Mouse (Mus musculus): ENCODE measurements around the gene Asb1. TPM values are rescaled to one million over a fixed set of nuclear protein-coding genes. Genes with fewer than 3 reads are reported as not detected.

The Asb1 gene
- total RNA-seq, 1 experiment, result 12.2 TPM

GRCm38 (mm10) chr1:91597611-91598010 is 57.3 kb downstream of the Asb1 start:
- no peak for DNase-seq (ENCODE audit: low read depth, low spot score)
- Histone ChIP-seq H3K9ac (ENCODE audit: insufficient read depth, low read depth, low read length, poor library complexity, severe bottlenecking) (no peak overlapping the region), H3K27ac (ENCODE audit: insufficient read depth, low read depth, low read length, poor library complexity, severe bottlenecking) (no peak overlapping the region), H3K4me3 (ENCODE audit: insufficient read depth in 1 of 2, low read depth in 1 of 2, low read length in 2 of 2, poor library complexity in 1 of 2, severe bottlenecking in 1 of 2) (no peak overlapping the region), H3K4me1 (ENCODE audit: control insufficient read depth in 2 of 2, insufficient read depth in 2 of 2, low read length in 2 of 2, poor library complexity in 1 of 2) (peaks cover 0 to 4% of the 10 kb centered on the region in 2 experiments; a peak in 1 of 4 replicates), H3K9me3 (ENCODE audit: control insufficient read depth, insufficient read depth, low read depth, low read length) (no peaks in the 10 kb centered on the region), H3K36me3 (ENCODE audit: control insufficient read depth, insufficient read depth, low read length, poor library complexity, severe bottlenecking) (no peaks in the 10 kb centered on the region)
- in situ Hi-C loops (cut with MboI; ENCODE audit: low sequenced_read_pairs in 2 of 2, unreplicated experiment in 2 of 2), result no loop called here
- TF ChIP-seq ZC3H11A (IDR thresholded peaks at IDR 0.05; ENCODE audit: borderline replicate concordance, low read depth, low read length) (no peak), HCFC1 (IDR thresholded peaks at IDR 0.05; ENCODE audit: borderline replicate concordance, insufficient read depth, low read length) (no peak), MAFK (IDR thresholded peaks at IDR 0.05; ENCODE audit: insufficient read depth, low read depth, low read length) (no peak), ZNF384 (IDR thresholded peaks at IDR 0.05; ENCODE audit: low read depth, low read length) (no peak), CHD2 (IDR thresholded peaks at IDR 0.05; ENCODE audit: low read depth, low read length) (no peak)

GRCm38 (mm10) chr1:91600671-91601361 is 60.5 kb downstream of the Asb1 start:
- Histone ChIP-seq H3K9me3 (ENCODE audit: control insufficient read depth, insufficient read depth, low read depth, low read length) (no peaks in the 10 kb centered on the region), H3K4me1 (ENCODE audit: control insufficient read depth in 2 of 2, insufficient read depth in 2 of 2, low read length in 2 of 2, poor library complexity in 1 of 2) (peaks cover 0 to 4% of the 10 kb centered on the region in 2 experiments; a peak in 1 of 4 replicates), H3K36me3 (ENCODE audit: control insufficient read depth, insufficient read depth, low read length, poor library complexity, severe bottlenecking) (no peaks in the 10 kb centered on the region), H3K9ac (ENCODE audit: insufficient read depth, low read depth, low read length, poor library complexity, severe bottlenecking) (no peak overlapping the region), H3K4me3 (ENCODE audit: insufficient read depth in 1 of 2, low read depth in 1 of 2, low read length in 2 of 2, poor library complexity in 1 of 2, severe bottlenecking in 1 of 2) (no peak overlapping the region), H3K27ac (ENCODE audit: insufficient read depth, low read depth, low read length, poor library complexity, severe bottlenecking) (no peak overlapping the region)
- TF ChIP-seq ZC3H11A (IDR thresholded peaks at IDR 0.05; ENCODE audit: borderline replicate concordance, low read depth, low read length), result no peak
- TF ChIP-seq HCFC1 (IDR thresholded peaks at IDR 0.05; ENCODE audit: borderline replicate concordance, insufficient read depth, low read length), result no peak
- TF ChIP-seq ZNF384 (IDR thresholded peaks at IDR 0.05; ENCODE audit: low read depth, low read length), result no peak
- no peak for TF ChIP-seq MAFK (IDR thresholded peaks at IDR 0.05; ENCODE audit: insufficient read depth, low read depth, low read length)
- no peak for TF ChIP-seq CHD2 (IDR thresholded peaks at IDR 0.05; ENCODE audit: low read depth, low read length)
- peak; percentile 40 for DNase-seq (ENCODE audit: low read depth, low spot score)
- in situ Hi-C loops (cut with MboI; ENCODE audit: low sequenced_read_pairs in 2 of 2, unreplicated experiment in 2 of 2), result no loop called here

DNA sequence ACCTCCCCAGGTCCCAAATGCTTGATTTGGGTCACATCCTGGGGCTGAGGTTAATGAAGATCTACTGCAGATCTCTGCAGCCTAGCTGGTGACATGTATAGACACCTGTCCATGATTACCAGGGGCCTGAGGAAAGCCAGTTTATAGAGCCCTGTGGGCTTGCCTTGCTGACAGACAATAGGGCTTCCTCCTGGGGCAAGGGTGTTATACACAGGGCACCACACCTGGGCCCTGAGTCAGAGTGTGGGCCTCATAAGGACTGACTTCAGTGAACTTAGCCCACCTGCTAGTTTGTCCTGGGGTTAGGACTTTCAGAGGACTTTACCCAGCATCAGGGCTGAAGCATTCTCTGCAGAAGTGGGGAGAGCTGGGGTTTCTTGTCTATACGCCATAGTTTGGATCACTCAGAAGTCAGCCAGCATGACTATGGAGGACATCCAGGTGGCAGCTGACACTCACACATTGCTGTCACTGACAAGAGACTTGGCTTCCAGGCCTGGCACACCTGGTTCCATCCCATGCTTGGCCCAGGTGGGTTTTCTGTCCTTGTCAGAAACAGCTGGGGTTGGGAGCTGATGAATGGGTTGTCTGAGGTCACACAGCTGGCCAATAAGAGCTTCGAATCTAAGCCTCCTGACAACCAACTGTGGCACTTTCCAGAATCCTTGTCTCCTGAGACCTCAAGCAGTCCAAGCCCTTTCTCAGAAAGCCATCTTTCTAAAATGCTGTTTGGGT is 61.2 kb downstream of the Asb1 start:
- Histone ChIP-seq H3K36me3 (ENCODE audit: control insufficient read depth, insufficient read depth, low read length, poor library complexity, severe bottlenecking) (no peaks in the 10 kb centered on the region), H3K9me3 (ENCODE audit: control insufficient read depth, insufficient read depth, low read depth, low read length) (no peaks in the 10 kb centered on the region), H3K9ac (ENCODE audit: insufficient read depth, low read depth, low read length, poor library complexity, severe bottlenecking) (no peak overlapping the region), H3K27ac (ENCODE audit: insufficient read depth, low read depth, low read length, poor library complexity, severe bottlenecking) (no peak overlapping the region), H3K4me3 (ENCODE audit: insufficient read depth in 1 of 2, low read depth in 1 of 2, low read length in 2 of 2, poor library complexity in 1 of 2, severe bottlenecking in 1 of 2) (no peak overlapping the region), H3K4me1 (ENCODE audit: control insufficient read depth in 2 of 2, insufficient read depth in 2 of 2, low read length in 2 of 2, poor library complexity in 1 of 2) (peaks cover 0 to 4% of the 10 kb centered on the region in 2 experiments; a peak in 1 of 4 replicates)
- TF ChIP-seq CHD2 (IDR thresholded peaks at IDR 0.05; ENCODE audit: low read depth, low read length), result no peak
- TF ChIP-seq ZC3H11A (IDR thresholded peaks at IDR 0.05; ENCODE audit: borderline replicate concordance, low read depth, low read length), result no peak
- no peak for TF ChIP-seq MAFK (IDR thresholded peaks at IDR 0.05; ENCODE audit: insufficient read depth, low read depth, low read length)
- TF ChIP-seq HCFC1 (IDR thresholded peaks at IDR 0.05; ENCODE audit: borderline replicate concordance, insufficient read depth, low read length), result no peak
- no peak for TF ChIP-seq ZNF384 (IDR thresholded peaks at IDR 0.05; ENCODE audit: low read depth, low read length)
- in situ Hi-C loops (cut with MboI; ENCODE audit: low sequenced_read_pairs in 2 of 2, unreplicated experiment in 2 of 2), result no loop called here
- DNase-seq (ENCODE audit: low read depth, low spot score), result no peak

- no peak overlapping the region for H3K9ac ChIP-seq (ENCODE audit: insufficient read depth, low read depth, low read length, poor library complexity, severe bottlenecking)
- H3K36me3 ChIP-seq (ENCODE audit: control insufficient read depth, insufficient read depth, low read length, poor library complexity, severe bottlenecking), result no peaks in the 10 kb centered on the region
- no peak for DNase-seq (ENCODE audit: low read depth, low spot score)
- in situ Hi-C loops (cut with MboI; ENCODE audit: low sequenced_read_pairs in 2 of 2, unreplicated experiment in 2 of 2), result no loop called here
- no peak overlapping the region for H3K27ac ChIP-seq (ENCODE audit: insufficient read depth, low read depth, low read length, poor library complexity, severe bottlenecking)
- H3K9me3 ChIP-seq (ENCODE audit: control insufficient read depth, insufficient read depth, low read depth, low read length), result no peaks in the 10 kb centered on the region
- peaks cover 0 to 7% of the 10 kb centered on the region in 2 experiments; a peak in 1 of 4 replicates for H3K4me1 ChIP-seq (ENCODE audit: control insufficient read depth in 2 of 2, insufficient read depth in 2 of 2, low read length in 2 of 2, poor library complexity in 1 of 2)
- no peak for TF ChIP-seq ZC3H11A (IDR thresholded peaks at IDR 0.05; ENCODE audit: borderline replicate concordance, low read depth, low read length)
- TF ChIP-seq CHD2 (IDR thresholded peaks at IDR 0.05; ENCODE audit: low read depth, low read length), result no peak
- no peak for TF ChIP-seq MAFK (IDR thresholded peaks at IDR 0.05; ENCODE audit: insufficient read depth, low read depth, low read length)
- no peak for TF ChIP-seq ZNF384 (IDR thresholded peaks at IDR 0.05; ENCODE audit: low read depth, low read length)
- TF ChIP-seq HCFC1 (IDR thresholded peaks at IDR 0.05; ENCODE audit: borderline replicate concordance, insufficient read depth, low read length), result no peak
- H3K4me3 ChIP-seq (ENCODE audit: insufficient read depth in 1 of 2, low read depth in 1 of 2, low read length in 2 of 2, poor library complexity in 1 of 2, severe bottlenecking in 1 of 2), result no peak overlapping the region
Observed at GRCm38 (mm10) chr1:91605632-91606031, 65.3 kb downstream of the Asb1 start.

Measured in ES-E14 (cell line).